Mouse (Mus musculus) lung, postnatal 0 days (tissue): Measurements from ENCODE around the gene Grap2.

Experiments used
- CTCF ChIP-seq: IDR thresholded peaks from 2 replicates; pipeline ENCODE4 v1.5.1; 2016; ENCODE audit warnings: antibody characterized with exemption, mild to moderate bottlenecking
- EP300 ChIP-seq: IDR thresholded peaks from 2 replicates; pipeline ENCODE4 v1.6.1; 2016; ENCODE audit warnings: antibody characterized with exemption, mild to moderate bottlenecking, control low read depth

DNA sequence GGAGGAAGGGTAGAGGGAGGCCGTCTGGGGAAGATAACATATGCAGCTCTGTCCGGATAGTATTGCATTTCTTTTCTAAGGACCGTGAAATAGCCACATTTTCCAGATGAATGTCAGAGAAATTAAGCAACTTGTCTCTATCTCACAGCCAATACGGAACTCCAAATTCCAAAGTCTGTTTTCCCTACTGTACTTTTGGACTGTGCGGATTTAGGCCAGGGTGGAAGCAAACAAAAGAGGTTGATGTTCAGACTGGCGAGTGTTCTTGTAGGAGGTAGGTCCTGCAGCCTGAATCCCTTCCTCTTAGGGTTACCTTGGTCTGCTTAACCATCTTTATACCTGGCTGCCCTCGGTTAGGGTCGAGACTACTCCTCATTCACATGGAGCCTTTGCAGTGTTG is 109.9 kb downstream of the Grap2 start:
- no peak for TF ChIP-seq CTCF
- TF ChIP-seq EP300, result no peak
